In genomic region chr16:91171911-91172440, GRCm38 (mm10) we compare ENCODE assay signal across 22 mouse cellular contexts. TPM values are rescaled to one million over a fixed set of nuclear protein-coding genes. Genes with fewer than 3 reads are reported as not detected.
"Had no signal": no experiment of that assay in that cellular context is flagged by ENCODE, and none has a peak within 500 bp of the region (broad histone marks: within the 10 kb centered on the region; RNA-seq: fewer than 3 reads in every experiment).

No protein-coding gene starts in this region.

- H3K9ac ChIP-seq: liver, embryonic 13.5 days had no signal

- H3K4me3 ChIP-seq: layer of hippocampus, adult 2 months; liver, embryonic 13.5 days had no signal

- H3K4me1 ChIP-seq: liver, embryonic 13.5 days had no signal

- H3K9me3 ChIP-seq: liver, embryonic 13.5 days had no signal

- H3K4me2 ChIP-seq: liver, embryonic 13.5 days had no signal

- H3K27ac ChIP-seq: kidney, postnatal 0 days; layer of hippocampus, adult 2 months; liver, embryonic 13.5 days had no signal

- DNase-seq: kidney, adult 2 months; kidney, postnatal 25 days; layer of hippocampus, adult 9-11 months; liver, embryonic 13.5 days; lung, adult 2 months; lung, postnatal 14 days; lung, postnatal 4 days; thymus, adult 18-20 months; thymus, postnatal 36 days had no signal

- H3K36me3 ChIP-seq: liver, embryonic 13.5 days had no signal

RNA-seq across cellular contexts. Expression of gene Olig2, which starts 53.3 kb away (rescaled TPM):
- total RNA-seq: liver, adult 2 months; megakaryocyte progenitor cell, adult 5-6 weeks; megakaryocyte-erythroid progenitor cell, adult 5-6 weeks had no signal
- polyA plus RNA-seq: kidney, embryonic 14.5 days; kidney, postnatal 0 days; large intestine, adult 2 months; limb, embryonic 11.5 days; liver, adult 2 months; liver, embryonic 13.5 days; liver, embryonic 16.5 days; lung, adult 2 months; lung, embryonic 16.5 days; small intestine, adult 2 months; stomach, embryonic 16.5 days; testis, adult 2 months had no signal
